Mouse (Mus musculus): ENCODE measurements around the gene Tenm3. TPM values are rescaled to one million over a fixed set of nuclear protein-coding genes. Genes with fewer than 3 reads are reported as not detected.

The Tenm3 gene
- total RNA-seq, 4 experiments from 2014 or later, result 10.5 to 12.2 (median 11.8) TPM

GRCm38 (mm10) chr8:48343067-48343420 is 500.7 kb downstream of the Tenm3 start:
- no peak for DNase-seq (ENCODE audit: low spot score in 2 of 2)

GRCm38 (mm10) chr8:48342321-48343066 is 501.3 kb downstream of the Tenm3 start:
- DNase-seq (ENCODE audit: low spot score in 2 of 2), result no peak

GRCm38 (mm10) chr8:48341692-48342091 is 502.1 kb downstream of the Tenm3 start:
- DNase-seq (ENCODE audit: low spot score in 2 of 2), result no peak

GRCm38 (mm10) chr8:48341276-48341675 is 502.5 kb downstream of the Tenm3 start:
- no peak for DNase-seq (ENCODE audit: low spot score in 2 of 2)

- no peak for DNase-seq (ENCODE audit: low spot score in 2 of 2)
Measured at GRCm38 (mm10) chr8:48322655-48323265, 521.0 kb downstream of the Tenm3 start.

GRCm38 (mm10) chr8:48322240-48322639 is 521.5 kb downstream of the Tenm3 start:
- no peak for DNase-seq (ENCODE audit: low spot score in 2 of 2)

GRCm38 (mm10) chr8:48319674-48320073 is 524.1 kb downstream of the Tenm3 start:
- no peak for DNase-seq (ENCODE audit: low spot score in 2 of 2)

- DNase-seq (ENCODE audit: low spot score in 2 of 2), result no peak
Measured at GRCm38 (mm10) chr8:48317498-48317897, 526.3 kb downstream of the Tenm3 start.

- DNase-seq (ENCODE audit: low spot score in 2 of 2), result no peak
Measured at GRCm38 (mm10) chr8:48315605-48316004, 528.1 kb downstream of the Tenm3 start.

GRCm38 (mm10) chr8:48313985-48314368 is 529.8 kb downstream of the Tenm3 start:
- no peak for DNase-seq (ENCODE audit: low spot score in 2 of 2)

- DNase-seq (ENCODE audit: low spot score in 2 of 2), result no peak
Measured at GRCm38 (mm10) chr8:48313210-48313984, 530.4 kb downstream of the Tenm3 start.

- DNase-seq (ENCODE audit: low spot score in 2 of 2), result no peak
Measured at GRCm38 (mm10) chr8:48311706-48312105, 532.0 kb downstream of the Tenm3 start.

- DNase-seq (ENCODE audit: low spot score in 2 of 2), result no peak
Measured at GRCm38 (mm10) chr8:48310240-48310849, 533.4 kb downstream of the Tenm3 start.

- no peak for DNase-seq (ENCODE audit: low spot score in 2 of 2)
Measured at GRCm38 (mm10) chr8:48309191-48309987, 534.4 kb downstream of the Tenm3 start.

- no peak for DNase-seq (ENCODE audit: low spot score in 2 of 2)
Measured at GRCm38 (mm10) chr8:48304224-48304623, 539.5 kb downstream of the Tenm3 start.

- DNase-seq (ENCODE audit: low spot score in 2 of 2), result peak in 1 of 2 experiments; percentile 14
Measured at GRCm38 (mm10) chr8:48300613-48301037, 543.1 kb downstream of the Tenm3 start.

GRCm38 (mm10) chr8:48300061-48300460 is 543.7 kb downstream of the Tenm3 start:
- DNase-seq (ENCODE audit: low spot score in 2 of 2), result no peak

- DNase-seq (ENCODE audit: low spot score in 2 of 2), result no peak
Measured at GRCm38 (mm10) chr8:48299341-48299740, 544.4 kb downstream of the Tenm3 start.

- DNase-seq (ENCODE audit: low spot score in 2 of 2), result no peak
Measured at GRCm38 (mm10) chr8:48296371-48296770, 547.4 kb downstream of the Tenm3 start.

GRCm38 (mm10) chr8:48295558-48295957 is 548.2 kb downstream of the Tenm3 start:
- no peak for DNase-seq (ENCODE audit: low spot score in 2 of 2)

- no peak for DNase-seq (ENCODE audit: low spot score in 2 of 2)
Measured at GRCm38 (mm10) chr8:48293797-48294196, 550.0 kb downstream of the Tenm3 start.

All from gastrocnemius, adult 8-10 months (tissue).